Mouse (Mus musculus): Measurements from ENCODE around the gene Cryba2.

Cryba2 gene

DNA sequence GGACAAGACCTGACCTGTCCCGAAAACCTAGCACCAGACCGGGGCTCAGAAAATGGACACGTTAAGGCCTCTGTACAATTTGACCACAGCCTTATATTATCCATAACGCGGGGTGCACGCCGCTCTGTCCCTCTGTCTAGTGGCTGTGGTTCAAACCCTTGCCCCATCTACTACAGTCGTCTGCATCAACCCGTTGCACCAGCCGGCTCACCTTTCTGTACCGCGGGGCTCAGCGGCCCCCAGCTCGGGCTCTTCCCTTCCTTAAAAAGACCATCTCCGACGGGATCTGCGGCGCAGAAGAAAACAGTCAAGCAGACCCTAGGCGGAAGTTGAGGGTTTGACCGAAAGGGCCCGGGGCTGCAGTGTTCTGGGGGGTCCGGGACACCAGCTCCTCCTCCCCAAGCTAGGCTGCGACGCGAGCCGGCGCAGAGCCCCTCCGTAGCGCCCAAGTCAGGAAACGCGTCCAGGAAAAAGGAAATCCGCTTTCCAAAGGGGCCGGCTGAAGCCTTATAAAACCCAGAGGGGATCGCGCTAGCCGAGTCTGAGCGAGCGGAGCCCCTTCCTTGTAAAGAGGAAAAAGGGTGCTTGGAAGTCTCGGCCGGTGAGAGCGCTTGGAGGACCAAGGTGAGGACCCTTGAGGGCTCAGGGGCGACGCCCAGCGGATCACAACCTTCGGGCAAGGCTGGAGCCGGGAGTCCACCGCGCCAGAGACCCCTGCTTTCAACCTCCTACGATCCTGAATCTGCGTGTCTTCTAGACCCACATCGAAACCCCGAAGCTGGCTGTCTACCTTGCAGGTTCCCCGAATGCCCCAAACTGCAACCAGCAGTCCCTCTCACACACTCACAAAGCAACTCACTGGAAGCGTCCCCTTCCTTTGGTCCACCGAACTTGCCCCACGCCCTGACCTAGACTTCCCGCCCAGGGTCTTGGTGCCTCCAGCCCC, 8.5 kb downstream of the Cryba2 start:
- DNase-seq (ENCODE audit: low spot score), result no peak

DNA sequence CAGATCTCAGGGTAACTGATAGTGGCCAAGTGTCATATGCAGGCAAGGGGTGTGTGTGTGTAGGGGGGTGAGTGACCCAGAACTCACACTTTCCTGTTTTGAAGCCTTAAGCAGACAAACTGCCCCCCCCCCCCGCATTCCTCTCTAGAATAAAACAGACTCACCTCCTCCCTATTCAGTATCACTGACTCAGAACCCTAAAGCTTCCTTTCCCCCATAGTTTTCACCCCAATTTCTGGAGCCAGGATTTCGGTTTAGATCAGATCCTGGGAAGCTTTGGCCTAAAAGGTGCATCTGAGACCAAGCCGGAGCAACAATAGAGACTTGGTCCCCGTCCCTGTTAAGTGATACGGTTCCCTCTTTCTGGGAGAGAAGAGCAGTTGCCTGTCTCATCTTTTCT, 9.5 kb downstream of the Cryba2 start:
- no peak for DNase-seq (ENCODE audit: low spot score)

DNA sequence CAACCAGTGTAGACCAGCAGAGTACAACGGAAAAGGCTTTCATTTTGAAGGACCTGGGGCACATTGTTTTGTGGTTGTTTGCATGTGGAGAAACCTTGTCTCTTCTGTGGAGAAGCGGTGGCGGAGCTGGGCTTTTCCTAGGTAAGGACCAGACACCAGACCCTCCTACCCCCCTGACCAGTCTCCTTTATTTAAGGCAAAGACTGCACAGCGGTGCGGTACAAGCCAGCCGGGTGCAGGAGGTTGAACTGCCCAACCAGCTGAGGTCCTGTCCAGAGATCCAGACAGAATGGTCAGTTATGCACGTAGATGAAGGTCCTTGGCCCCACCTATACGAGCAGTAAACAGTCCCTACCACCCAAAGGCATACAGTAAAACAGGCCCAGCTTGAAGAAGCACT, 10.1 kb downstream of the Cryba2 start:
- no peak for DNase-seq (ENCODE audit: low spot score)

GRCm38 (mm10) chr1:74882055-74882734, 10.7 kb downstream of the Cryba2 start:
- no peak for DNase-seq (ENCODE audit: low spot score)

- DNase-seq (ENCODE audit: low spot score), result peak; percentile 22
These were observed 12.1 kb downstream of the Cryba2 start for GRCm38 (mm10) chr1:74880785-74881360.

- DNase-seq (ENCODE audit: low spot score), result no peak
These were observed 15.7 kb downstream of the Cryba2 start for GRCm38 (mm10) chr1:74877199-74877598.

GRCm38 (mm10) chr1:74872218-74872617, 20.7 kb downstream of the Cryba2 start:
- no peak for DNase-seq (ENCODE audit: low spot score)

DNA sequence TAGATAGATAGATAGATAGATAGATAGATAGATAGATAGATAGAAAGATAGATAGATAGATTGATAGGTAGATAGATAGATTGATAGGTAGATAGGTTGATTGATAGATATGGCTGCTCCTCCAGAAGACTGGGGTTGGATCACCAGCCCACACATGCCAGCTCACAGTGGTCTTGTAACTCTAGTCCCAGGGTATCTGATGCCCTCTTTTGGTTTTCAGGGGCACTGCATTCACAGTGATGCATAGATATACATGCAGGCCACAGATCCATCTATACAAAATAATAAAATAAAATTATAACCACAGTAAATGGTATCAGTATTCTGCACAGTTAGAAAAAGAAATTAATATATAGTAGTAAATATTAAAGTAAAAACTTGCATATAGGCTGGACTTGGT, 31.2 kb downstream of the Cryba2 start:
- no peak for DNase-seq (ENCODE audit: low spot score)

DNA sequence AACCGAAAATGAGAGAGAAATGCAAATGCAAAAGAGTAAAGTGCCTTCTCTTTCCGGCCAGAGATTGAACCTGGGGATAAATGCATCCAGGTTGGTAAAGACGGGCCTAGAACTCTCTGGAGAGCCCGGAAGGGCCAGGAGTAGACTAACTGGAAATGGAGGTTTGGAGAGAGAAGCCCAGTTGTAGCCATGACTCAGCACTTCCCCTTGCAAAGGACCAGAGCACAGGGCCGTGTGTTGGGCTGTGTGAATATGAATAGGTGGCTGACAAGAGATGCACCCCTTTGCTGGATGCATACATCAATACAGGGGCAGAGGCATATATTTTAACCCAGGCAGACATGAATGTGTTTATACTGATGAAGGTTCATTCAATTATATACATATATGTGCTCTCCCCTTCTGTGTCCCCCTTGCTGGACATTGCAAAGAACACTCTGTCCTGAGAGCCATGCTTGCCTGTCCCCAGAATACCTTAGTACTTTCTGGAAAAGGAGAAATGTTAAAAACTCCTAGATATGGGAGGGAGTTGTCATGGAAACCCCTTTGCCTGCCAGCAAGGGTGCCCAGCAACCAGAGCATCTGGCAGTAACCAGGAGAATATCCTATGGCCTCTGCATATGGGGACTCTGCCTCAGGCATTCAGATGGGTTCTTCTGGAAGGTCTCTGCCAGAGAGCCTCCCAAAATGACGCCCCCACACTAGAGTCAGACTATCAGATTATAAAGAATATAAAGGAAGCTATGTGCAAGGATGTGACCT, 33.5 kb downstream of the Cryba2 start:
- DNase-seq (ENCODE audit: low spot score), result no peak

GRCm38 (mm10) chr1:74858805-74859204, 34.1 kb downstream of the Cryba2 start:
- no peak for DNase-seq (ENCODE audit: low spot score)

DNA sequence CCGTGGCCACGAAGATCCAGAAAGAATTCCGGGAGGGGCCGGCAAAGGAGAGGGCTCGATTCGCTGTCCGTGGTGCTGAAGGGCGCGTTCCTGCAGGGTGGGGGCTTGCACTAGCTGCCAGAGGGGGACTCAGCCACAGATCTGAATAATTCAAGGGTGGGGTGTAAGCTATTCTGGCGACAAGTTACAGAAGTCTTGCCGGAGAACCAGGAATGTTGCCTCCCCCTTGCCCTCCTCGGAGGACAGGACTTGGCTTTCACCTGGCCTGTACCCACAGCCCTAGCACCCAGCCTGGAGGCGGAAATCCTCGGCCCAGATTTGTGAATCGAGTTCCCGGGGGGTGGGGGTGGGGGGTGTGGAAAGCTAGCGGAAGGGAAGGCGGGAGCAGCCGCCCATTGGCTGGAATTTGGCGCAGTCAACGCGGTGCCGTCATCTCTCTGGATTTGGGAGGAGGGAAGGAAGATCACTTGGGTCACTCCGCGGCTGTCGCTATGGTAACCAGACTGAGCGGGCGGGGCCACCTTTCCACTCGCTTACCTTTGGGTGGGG, 34.7 kb downstream of the Cryba2 start:
- DNase-seq (ENCODE audit: low spot score), result no peak

GRCm38 (mm10) chr1:74857677-74858076, 35.3 kb downstream of the Cryba2 start:
- no peak for DNase-seq (ENCODE audit: low spot score)

GRCm38 (mm10) chr1:74857201-74857600, 35.7 kb downstream of the Cryba2 start:
- no peak for DNase-seq (ENCODE audit: low spot score)

GRCm38 (mm10) chr1:74856791-74857190, 36.2 kb downstream of the Cryba2 start:
- no peak for DNase-seq (ENCODE audit: low spot score)

- no peak for DNase-seq (ENCODE audit: low spot score)
These were observed 36.6 kb downstream of the Cryba2 start for GRCm38 (mm10) chr1:74856439-74856720.

DNA sequence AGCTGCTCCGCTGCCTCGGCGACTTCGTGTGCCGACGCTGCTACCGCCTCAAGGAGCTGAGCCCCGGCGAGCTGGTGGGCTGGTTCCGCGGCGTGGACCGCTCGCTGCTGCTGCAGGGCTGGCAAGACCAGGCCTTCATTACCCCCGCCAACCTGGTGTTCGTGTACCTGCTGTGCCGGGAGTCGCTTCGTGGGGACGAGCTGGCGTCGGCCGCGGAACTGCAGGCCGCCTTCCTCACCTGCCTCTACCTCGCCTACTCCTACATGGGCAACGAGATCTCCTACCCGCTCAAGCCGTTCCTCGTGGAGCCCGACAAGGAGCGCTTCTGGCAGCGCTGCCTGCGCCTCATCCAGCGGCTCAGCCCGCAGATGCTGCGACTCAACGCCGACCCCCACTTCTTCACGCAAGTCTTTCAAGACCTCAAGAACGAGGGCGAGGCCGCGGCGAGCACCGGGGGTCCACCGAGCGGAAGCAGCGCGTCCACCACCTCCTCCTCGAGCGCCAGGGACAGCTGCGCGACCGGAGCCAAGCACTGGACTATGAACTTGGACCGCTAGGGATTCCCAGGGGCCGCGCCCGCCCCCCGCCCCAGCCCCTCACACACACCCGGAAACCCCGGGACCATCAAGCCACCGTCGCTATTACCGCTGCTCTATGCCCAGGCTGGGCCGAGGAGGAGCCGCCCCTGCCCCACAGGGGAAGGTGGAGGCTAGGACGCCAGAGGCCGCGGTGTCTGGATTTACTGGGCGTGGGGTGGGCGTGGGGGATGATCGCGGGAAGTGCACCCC, 37.1 kb downstream of the Cryba2 start:
- no peak for DNase-seq (ENCODE audit: low spot score)

GRCm38 (mm10) chr1:74855156-74855555, 37.8 kb downstream of the Cryba2 start:
- no peak for DNase-seq (ENCODE audit: low spot score)

GRCm38 (mm10) chr1:74854306-74855056, 38.5 kb downstream of the Cryba2 start, which contains the start of gene Cdk5r2:
Gene Cdk5r2, plus strand, starts transcription at chr1:74854934.
- peak; percentile 53 for DNase-seq (ENCODE audit: low spot score)

DNA sequence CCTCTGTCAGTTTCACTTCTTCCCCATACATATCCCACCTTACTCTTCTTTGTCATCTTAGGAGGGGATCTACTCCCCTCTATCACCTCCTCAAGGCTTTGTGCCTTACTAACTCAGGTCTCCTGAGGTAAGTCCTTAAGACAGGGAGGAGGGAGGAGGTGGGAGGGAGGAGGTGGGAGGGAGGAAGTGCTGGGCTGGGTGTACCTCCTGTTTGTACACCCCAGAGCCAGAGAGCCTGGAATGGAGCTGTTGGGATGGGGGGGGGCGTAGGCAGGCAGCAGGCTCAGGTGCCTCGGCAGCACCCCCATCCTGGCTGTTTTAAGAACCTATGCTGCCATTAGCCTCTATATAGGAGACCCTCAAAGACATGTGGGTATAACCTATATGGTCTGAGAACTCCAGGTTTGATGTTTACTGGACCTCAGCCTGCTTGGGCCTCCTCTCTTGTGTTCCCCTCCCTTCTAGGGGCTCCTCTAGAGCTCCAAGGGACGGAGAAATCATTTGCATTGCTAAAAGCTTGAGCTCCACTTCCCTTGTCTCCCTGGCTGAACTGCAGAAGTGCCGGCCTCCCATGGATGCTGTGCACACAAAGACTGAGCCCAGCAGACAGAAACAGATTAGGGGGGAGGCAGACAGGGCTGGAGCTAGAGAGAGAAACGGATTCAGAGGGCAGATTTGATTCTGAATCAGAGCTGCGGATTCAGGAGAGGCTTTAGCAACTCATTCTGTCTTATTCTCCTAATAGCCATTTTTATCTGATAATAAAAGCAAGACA, 41.8 kb downstream of the Cryba2 start:
- no peak for DNase-seq (ENCODE audit: low spot score)

DNA sequence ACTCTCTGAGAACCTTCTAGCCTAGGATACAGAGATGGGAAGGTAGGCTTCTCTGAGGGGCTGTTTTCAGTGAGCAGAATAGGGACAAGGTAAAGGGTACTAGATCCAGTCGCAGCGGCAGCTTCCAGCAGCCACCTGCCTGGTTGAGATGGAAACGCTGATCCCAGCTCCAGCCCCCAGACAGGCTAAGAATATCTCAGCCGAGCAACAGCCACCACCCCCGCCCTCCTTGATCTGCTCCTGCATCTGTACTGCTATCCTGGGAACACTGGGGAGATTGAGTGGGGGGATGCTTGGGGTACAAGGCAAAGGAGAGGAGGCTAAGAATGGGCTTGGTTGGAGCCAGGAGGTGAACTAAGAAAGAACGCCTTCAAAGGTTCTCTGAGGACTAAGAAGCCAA, 42.7 kb downstream of the Cryba2 start:
- no peak for DNase-seq (ENCODE audit: low spot score)

All from c-Kit-positive CD71-positive TER-119-positive erythroid progenitor cells, embryonic 14.5 days (primary cell).